Mouse (Mus musculus): ENCODE data around the gene Gpr19. TPM values are rescaled to one million over a fixed set of nuclear protein-coding genes. Genes with fewer than 3 reads are reported as not detected.

The Gpr19 gene
- polyA plus RNA-seq, 1 experiment: 15.6 TPM

GRCm38 (mm10) chr6:134834585-134835251 is 63.7 kb downstream of the Gpr19 start:
- Histone ChIP-seq H3K36me3 (ENCODE audit: control insufficient read depth, insufficient read depth, low read length) (no peaks in the 10 kb centered on the region), H3K4me1 (replicated peaks; ENCODE audit: control insufficient read depth, insufficient read depth, low read length) (peaks cover 3% of the 10 kb centered on the region), H3K27me3 (ENCODE audit: control insufficient read depth, insufficient read depth, low read length) (no peaks in the 10 kb centered on the region), H3K4me3 (ENCODE audit: control insufficient read depth, insufficient read depth, low read length) (no peak overlapping the region), H3K27ac (ENCODE audit: control insufficient read depth, insufficient read depth, low read length) (no peak overlapping the region)
- TF ChIP-seq POLR2A (IDR thresholded peaks at IDR 0.05; ENCODE audit: control insufficient read depth, extremely low read depth, insufficient read depth, low read length, poor library complexity) (no peak), CTCF (IDR thresholded peaks at IDR 0.05; ENCODE audit: borderline replicate concordance, control insufficient read depth, extremely low read depth, insufficient read depth, low read length, poor library complexity) (no peak)
- WGBS: 91% methylated on average over 9 of the region's 9 CpGs
- no peak for DNase-seq

DNA sequence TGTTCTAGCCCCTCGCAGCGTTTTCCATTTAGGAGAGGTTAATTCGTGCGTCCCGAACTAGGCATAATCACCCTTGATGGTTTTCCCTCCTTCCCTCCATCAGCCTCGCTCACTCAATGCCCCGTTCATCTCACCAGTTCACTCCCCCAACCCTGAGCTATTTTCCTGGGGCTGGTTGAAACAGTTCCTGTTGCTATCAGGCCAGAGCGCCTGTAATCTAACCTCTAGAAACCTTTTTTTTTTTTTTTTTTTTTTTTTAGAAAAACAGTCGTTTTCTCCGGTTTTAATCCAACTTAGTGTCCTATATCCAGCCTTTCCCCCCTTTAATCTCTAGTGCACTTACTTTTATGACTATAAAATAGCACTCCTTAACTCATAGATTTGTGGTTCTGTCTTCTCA is 67.6 kb downstream of the Gpr19 start:
- WGBS: 5% methylated on average over 10 of the region's 10 CpGs
- H3K4me1 ChIP-seq (replicated peaks; ENCODE audit: control insufficient read depth, insufficient read depth, low read length): peaks cover 3% of the 10 kb centered on the region
- TF ChIP-seq CTCF (IDR thresholded peaks at IDR 0.05; ENCODE audit: borderline replicate concordance, control insufficient read depth, extremely low read depth, insufficient read depth, low read length, poor library complexity) (no peak), POLR2A (IDR thresholded peaks at IDR 0.05; ENCODE audit: control insufficient read depth, extremely low read depth, insufficient read depth, low read length, poor library complexity) (no peak)

GRCm38 (mm10) chr6:134829786-134830700 is 68.3 kb downstream of the Gpr19 start, which contains the start of gene Crebl2:
TSS of gene Crebl2 (plus strand) at chr6:134830154.
- 0 out of 2 replicates have a peak, but pooled peaks have one; percentile 23 for TF ChIP-seq CTCF (IDR thresholded peaks at IDR 0.05; ENCODE audit: borderline replicate concordance, control insufficient read depth, extremely low read depth, insufficient read depth, low read length, poor library complexity)
- peak; percentile 82; the same call in 1 of the 2 replicates for TF ChIP-seq POLR2A (IDR thresholded peaks at IDR 0.05; ENCODE audit: control insufficient read depth, extremely low read depth, insufficient read depth, low read length, poor library complexity)
- Histone ChIP-seq H3K4me1 (replicated peaks; ENCODE audit: control insufficient read depth, insufficient read depth, low read length) (peaks cover 3% of the 10 kb centered on the region), H3K27me3 (ENCODE audit: control insufficient read depth, insufficient read depth, low read length) (no peaks in the 10 kb centered on the region), H3K4me3 (ENCODE audit: control insufficient read depth, insufficient read depth, low read length) (peak within 1 kb of the TSS; percentile 62), H3K27ac (ENCODE audit: control insufficient read depth, insufficient read depth, low read length) (peak within 1 kb of the TSS; percentile 60; the same call in 1 of the 2 replicates), H3K36me3 (ENCODE audit: control insufficient read depth, insufficient read depth, low read length) (no peaks in the 10 kb centered on the region)
- DNase-seq: peak; percentile 97
- WGBS: 1% methylated on average over 57 of the region's 58 CpGs

More for the DNA sequence above, 67.6 kb downstream of the Gpr19 start:
- Histone ChIP-seq H3K27me3 (ENCODE audit: control insufficient read depth, insufficient read depth, low read length) (no peaks in the 10 kb centered on the region), H3K36me3 (ENCODE audit: control insufficient read depth, insufficient read depth, low read length) (no peaks in the 10 kb centered on the region), H3K27ac (ENCODE audit: control insufficient read depth, insufficient read depth, low read length) (no peak overlapping the region), H3K4me3 (ENCODE audit: control insufficient read depth, insufficient read depth, low read length) (peak overlapping the region; percentile 62)
- DNase-seq: peak; percentile 7

DNA sequence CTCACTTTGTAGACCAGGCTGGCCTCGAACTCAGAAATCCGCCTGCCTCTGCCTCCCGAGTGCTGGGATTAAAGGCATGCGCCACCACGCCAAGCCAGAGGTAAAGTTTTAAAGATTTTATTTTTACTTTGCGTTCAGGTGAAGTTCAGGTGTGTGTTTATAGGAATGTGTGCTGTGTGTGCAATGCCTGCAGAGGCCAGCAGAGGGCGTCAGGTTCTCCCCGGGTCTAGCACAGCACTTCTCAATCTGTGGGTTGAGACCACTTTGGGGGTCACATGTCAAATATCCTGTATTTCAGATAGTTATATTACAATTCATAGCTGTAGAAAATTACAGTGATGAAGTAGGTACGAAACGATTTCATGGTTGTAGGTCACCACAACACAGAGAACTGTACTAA is 75.5 kb downstream of the Gpr19 start:
- no peak overlapping the region for H3K4me3 ChIP-seq (ENCODE audit: control insufficient read depth, insufficient read depth, low read length)
- no peaks in the 10 kb centered on the region for H3K4me1 ChIP-seq (replicated peaks; ENCODE audit: control insufficient read depth, insufficient read depth, low read length)
- peak; percentile 40 for DNase-seq
- H3K27ac ChIP-seq (ENCODE audit: control insufficient read depth, insufficient read depth, low read length): no peak overlapping the region
- no peaks in the 10 kb centered on the region for H3K36me3 ChIP-seq (ENCODE audit: control insufficient read depth, insufficient read depth, low read length)
- 83% methylated on average over 10 of the region's 10 CpGs for WGBS
- TF ChIP-seq POLR2A (IDR thresholded peaks at IDR 0.05; ENCODE audit: control insufficient read depth, extremely low read depth, insufficient read depth, low read length, poor library complexity) (no peak), CTCF (IDR thresholded peaks at IDR 0.05; ENCODE audit: borderline replicate concordance, control insufficient read depth, extremely low read depth, insufficient read depth, low read length, poor library complexity) (peak; percentile 65; the same call in 1 of the 2 replicates)
- H3K27me3 ChIP-seq (ENCODE audit: control insufficient read depth, insufficient read depth, low read length): no peaks in the 10 kb centered on the region

DNA sequence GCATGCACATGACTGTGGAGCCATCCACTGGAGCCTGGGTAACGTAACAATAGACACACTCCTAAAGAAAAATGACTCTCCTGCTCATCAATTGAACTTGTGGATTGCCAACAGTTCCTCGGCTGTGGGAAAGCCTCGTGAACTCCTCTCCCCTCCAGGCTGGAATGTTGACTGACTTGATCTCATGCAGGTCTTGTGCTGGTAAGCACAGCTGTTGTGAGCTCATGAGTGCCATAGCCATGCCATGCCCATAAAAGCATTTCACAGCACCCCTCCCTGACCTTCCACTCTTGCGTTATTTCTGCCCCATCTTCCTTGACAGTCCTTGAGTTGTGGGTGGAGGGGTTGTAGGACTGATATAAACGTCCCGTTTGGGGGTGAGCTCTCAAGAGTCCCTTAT is 78.0 kb downstream of the Gpr19 start:
- TF ChIP-seq CTCF (IDR thresholded peaks at IDR 0.05; ENCODE audit: borderline replicate concordance, control insufficient read depth, extremely low read depth, insufficient read depth, low read length, poor library complexity) (no peak), POLR2A (IDR thresholded peaks at IDR 0.05; ENCODE audit: control insufficient read depth, extremely low read depth, insufficient read depth, low read length, poor library complexity) (no peak)
- no peak for DNase-seq
- no peaks in the 10 kb centered on the region for H3K27me3 ChIP-seq (ENCODE audit: control insufficient read depth, insufficient read depth, low read length)
- no peaks in the 10 kb centered on the region for H3K36me3 ChIP-seq (ENCODE audit: control insufficient read depth, insufficient read depth, low read length)
- WGBS: 95% methylated on average over 6 of the region's 6 CpGs
- no peak overlapping the region for H3K27ac ChIP-seq (ENCODE audit: control insufficient read depth, insufficient read depth, low read length)
- no peaks in the 10 kb centered on the region for H3K4me1 ChIP-seq (replicated peaks; ENCODE audit: control insufficient read depth, insufficient read depth, low read length)
- H3K4me3 ChIP-seq (ENCODE audit: control insufficient read depth, insufficient read depth, low read length): no peak overlapping the region

GRCm38 (mm10) chr6:134819741-134820140 is 78.6 kb downstream of the Gpr19 start:
- Histone ChIP-seq H3K27ac (ENCODE audit: control insufficient read depth, insufficient read depth, low read length) (no peak overlapping the region), H3K27me3 (ENCODE audit: control insufficient read depth, insufficient read depth, low read length) (no peaks in the 10 kb centered on the region), H3K36me3 (ENCODE audit: control insufficient read depth, insufficient read depth, low read length) (no peaks in the 10 kb centered on the region), H3K4me1 (replicated peaks; ENCODE audit: control insufficient read depth, insufficient read depth, low read length) (no peaks in the 10 kb centered on the region), H3K4me3 (ENCODE audit: control insufficient read depth, insufficient read depth, low read length) (no peak overlapping the region)
- no peak for TF ChIP-seq POLR2A (IDR thresholded peaks at IDR 0.05; ENCODE audit: control insufficient read depth, extremely low read depth, insufficient read depth, low read length, poor library complexity)
- no peak for TF ChIP-seq CTCF (IDR thresholded peaks at IDR 0.05; ENCODE audit: borderline replicate concordance, control insufficient read depth, extremely low read depth, insufficient read depth, low read length, poor library complexity)
- 83% methylated on average over 5 of the region's 5 CpGs for WGBS
- no peak for DNase-seq

Other genes starting within 250 kb of the Gpr19 start
- gene Dusp16, start 106.0 kb downstream of the Gpr19 start, polyA plus RNA-seq (2012; rRNA removed): 12.7 and 14.4 TPM in 2 replicates
- 10.7 and 13.3 TPM in 2 replicates for gene Crebl2, start 68.4 kb downstream of the Gpr19 start, polyA plus RNA-seq (2012; rRNA removed)
- gene Cdkn1b, start 21.8 kb upstream of the Gpr19 start, polyA plus RNA-seq (2012; rRNA removed): 65.2 and 82.5 TPM in 2 replicates
- gene Apold1, start 83.1 kb upstream of the Gpr19 start, polyA plus RNA-seq (2012; rRNA removed): 1.1 and 1.6 TPM in 2 replicates
- gene Ddx47, start 113.0 kb upstream of the Gpr19 start, polyA plus RNA-seq (2012; rRNA removed): 83.8 and 96.2 TPM in 2 replicates
- 2.2 and 3.7 TPM in 2 replicates for gene Gprc5a, start 167.1 kb upstream of the Gpr19 start, polyA plus RNA-seq (2012; rRNA removed)
- gene Gprc5d, start 219.7 kb upstream of the Gpr19 start, polyA plus RNA-seq (2012; rRNA removed): 0.22 and 0.59 TPM in 2 replicates